Mouse (Mus musculus) CH12.LX (cell line): ENCODE results near the gene Erf. TPM values are rescaled to one million over a fixed set of nuclear protein-coding genes. Genes with fewer than 3 reads are reported as not detected.

ENCODE experiments used
- DNase-seq: peaks from one replicate; pipeline ENCODE4 v3.0.0-alpha.2; 2013; ENCODE audit errors: extremely low read depth
- H3K27ac ChIP-seq: 2 replicates; pipeline ENCODE4 v1.5.1; 2012; ENCODE audit warnings: low read depth, mild to moderate bottlenecking, control low read depth, moderate library complexity; ENCODE audit not compliant: insufficient read depth
- H3K27me3 ChIP-seq: replicated peaks from 2 replicates; pipeline ENCODE3; 2012; ENCODE audit warnings: inconsistent platforms
- H3K36me3 ChIP-seq, 2 experiments: replicated peaks in 1 of 2; 2 replicates each; pipeline versions ENCODE3 to v1.6.1; 2012; ENCODE audit warnings: inconsistent platforms in 1 of 2, low read length in 1 of 2, mild to moderate bottlenecking in 1 of 2, mixed read lengths in 1 of 2, moderate library complexity in 1 of 2; ENCODE audit not compliant: control insufficient read depth in 1 of 2, insufficient read depth in 1 of 2
- H3K4me1 ChIP-seq, 2 experiments: 2 replicates each; pipeline ENCODE4 v1.6.1; 2012; ENCODE audit warnings: inconsistent platforms in 1 of 2, moderate library complexity in 1 of 2; ENCODE audit not compliant: insufficient read depth in 2 of 2, control insufficient read depth in 1 of 2
- H3K4me2 ChIP-seq: 2 replicates; pipeline ENCODE4 v1.6.1; 2012; ENCODE audit warnings: low read depth, mild to moderate bottlenecking, control low read depth; ENCODE audit not compliant: poor library complexity, insufficient read depth, severe bottlenecking
- H3K4me3 ChIP-seq, 3 experiments: fragments of 150-350 bp in 1 of 3; sonication (generic) in 1 of 3; replicated peaks in 1 of 3; 2 replicates each; pipeline versions ENCODE3 to v1.5.1; 2011 to 2012; ENCODE audit warnings: low read depth in 2 of 3, low read length in 2 of 3, mild to moderate bottlenecking in 2 of 3, moderate library complexity in 2 of 3, control low read depth in 1 of 3, improper control_type of control experiment in 1 of 3, inconsistent platforms in 1 of 3, mixed read lengths in 1 of 3; ENCODE audit not compliant: poor library complexity in 1 of 3
- H3K79me2 ChIP-seq: replicated peaks from 2 replicates; pipeline ENCODE4 v1.6.1; 2012; ENCODE audit warnings: mild to moderate bottlenecking, moderate library complexity; ENCODE audit not compliant: control insufficient read depth, poor library complexity, insufficient read depth, severe bottlenecking; ENCODE audit errors: extremely low read depth
- H3K9ac ChIP-seq: 2 replicates; pipeline ENCODE4 v1.6.1; 2012; ENCODE audit warnings: low read depth, mild to moderate bottlenecking, control low read depth, moderate library complexity; ENCODE audit not compliant: insufficient read depth
- H3K9me3 ChIP-seq: replicated peaks from 2 replicates; pipeline ENCODE3; 2012; ENCODE audit warnings: low read length, inconsistent platforms, mixed read lengths
- BHLHE40 ChIP-seq: IDR thresholded peaks from 2 replicates; pipeline ENCODE4 v1.6.1; 2011; ENCODE audit warnings: mild to moderate bottlenecking, low read depth, low read length, improper control_type of control experiment
- CHD1 ChIP-seq: IDR thresholded peaks from 2 replicates; pipeline ENCODE4 v1.6.1; 2012; ENCODE audit warnings: low read depth, low read length, improper control_type of control experiment, inconsistent platforms
- CHD2 ChIP-seq: IDR thresholded peaks from 2 replicates; pipeline ENCODE4 v1.6.1; 2011; ENCODE audit warnings: low read length, improper control_type of control experiment
- E2F4 ChIP-seq: IDR thresholded peaks from 2 replicates; pipeline ENCODE4 v1.6.1; 2011; ENCODE audit warnings: low read depth, low read length, improper control_type of control experiment; ENCODE audit not compliant: insufficient replicate concordance
- ELF1 ChIP-seq: IDR thresholded peaks from 2 replicates; pipeline ENCODE4 v1.6.1; 2014; ENCODE audit warnings: low read depth, mild to moderate bottlenecking, inconsistent platforms, low read length, improper control_type of control experiment
- EP300 ChIP-seq: IDR thresholded peaks from 2 replicates; pipeline ENCODE4 v1.6.1; 2011; ENCODE audit warnings: low read length, improper control_type of control experiment
- IRF4 ChIP-seq: IDR thresholded peaks from 2 replicates; pipeline ENCODE4 v1.6.1; 2014; ENCODE audit warnings: low read depth, mild to moderate bottlenecking, inconsistent platforms, low read length, improper control_type of control experiment
- JUN ChIP-seq: IDR thresholded peaks from 2 replicates; pipeline ENCODE4 v1.6.1; 2011; ENCODE audit warnings: low read depth, mild to moderate bottlenecking, low read length, improper control_type of control experiment, moderate library complexity; ENCODE audit not compliant: insufficient read depth
- JUND ChIP-seq: conservative IDR thresholded peaks from 2 replicates; pipeline ENCODE4 v1.6.1; 2011; ENCODE audit warnings: low read depth, low read length, improper control_type of control experiment
- KAT2A ChIP-seq: IDR thresholded peaks from 2 replicates; pipeline ENCODE4 v1.6.1; 2012; ENCODE audit warnings: low read length, improper control_type of control experiment, inconsistent platforms; ENCODE audit not compliant: insufficient replicate concordance
- MAFK ChIP-seq: IDR thresholded peaks from 2 replicates; pipeline ENCODE4 v1.6.1; 2011; ENCODE audit warnings: low read length, improper control_type of control experiment; ENCODE audit not compliant: insufficient replicate concordance
- MAZ ChIP-seq: IDR thresholded peaks from 2 replicates; pipeline ENCODE4 v1.6.1; 2012; ENCODE audit warnings: low read depth, mild to moderate bottlenecking, inconsistent platforms, low read length, improper control_type of control experiment, moderate library complexity
- MEF2A ChIP-seq: IDR thresholded peaks from 2 replicates; pipeline ENCODE4 v1.6.1; 2014; ENCODE audit warnings: low read depth, mild to moderate bottlenecking, inconsistent platforms, low read length, improper control_type of control experiment, borderline replicate concordance
- MXI1 ChIP-seq: IDR thresholded peaks from 2 replicates; pipeline ENCODE4 v1.6.1; 2011; ENCODE audit warnings: mild to moderate bottlenecking, low read depth, low read length, improper control_type of control experiment
- MYC ChIP-seq: IDR thresholded peaks from 2 replicates; pipeline ENCODE4 v1.6.1; 2011; ENCODE audit warnings: low read depth, mild to moderate bottlenecking, improper control_type of control experiment, low read length
- NELFE ChIP-seq: IDR thresholded peaks from 2 replicates; pipeline ENCODE4 v1.6.1; 2011; ENCODE audit warnings: low read depth, low read length, improper control_type of control experiment
- NRF1 ChIP-seq: IDR thresholded peaks from 2 replicates; pipeline ENCODE4 v1.6.1; 2014; ENCODE audit warnings: low read depth, mild to moderate bottlenecking, inconsistent platforms, low read length, improper control_type of control experiment, moderate library complexity
- PAX5 ChIP-seq: IDR thresholded peaks from 2 replicates; pipeline ENCODE4 v1.6.1; 2012; ENCODE audit warnings: low read length, inconsistent platforms, mixed read lengths
- POLR2A ChIP-seq: IDR thresholded peaks from 2 replicates; pipeline ENCODE4 v1.6.1; 2011; ENCODE audit warnings: low read depth, mild to moderate bottlenecking, improper control_type of control experiment, low read length
- RAD21 ChIP-seq: IDR thresholded peaks from 2 replicates; pipeline ENCODE4 v1.6.1; 2011; ENCODE audit warnings: low read depth, mild to moderate bottlenecking, low read length, improper control_type of control experiment, moderate library complexity
- RCOR1 ChIP-seq: conservative IDR thresholded peaks from 2 replicates; pipeline ENCODE4 v1.6.1; 2012; ENCODE audit warnings: low read depth, mild to moderate bottlenecking, inconsistent platforms, low read length, improper control_type of control experiment
- SIN3A ChIP-seq: IDR thresholded peaks from 2 replicates; pipeline ENCODE4 v1.6.1; 2012; ENCODE audit warnings: low read length, improper control_type of control experiment, inconsistent platforms
- SMC3 ChIP-seq: IDR thresholded peaks from 2 replicates; pipeline ENCODE4 v1.6.1; 2011; ENCODE audit warnings: low read depth, low read length, improper control_type of control experiment
- TBP ChIP-seq: conservative IDR thresholded peaks from 2 replicates; pipeline ENCODE4 v1.6.1; 2011; ENCODE audit warnings: low read depth, low read length, improper control_type of control experiment
- TCF12 ChIP-seq: IDR thresholded peaks from 2 replicates; pipeline ENCODE4 v1.6.1; 2014; ENCODE audit warnings: low read depth, mild to moderate bottlenecking, inconsistent platforms, low read length, improper control_type of control experiment
- UBTF ChIP-seq: IDR thresholded peaks from 2 replicates; pipeline ENCODE4 v1.6.1; 2012; ENCODE audit warnings: low read depth, mild to moderate bottlenecking, inconsistent platforms, low read length, improper control_type of control experiment, moderate library complexity
- ZC3H11A ChIP-seq: IDR thresholded peaks from 2 replicates; pipeline ENCODE4 v1.6.1; 2012; ENCODE audit warnings: low read depth, mild to moderate bottlenecking, inconsistent platforms, low read length, improper control_type of control experiment
- ZKSCAN1 ChIP-seq: IDR thresholded peaks from 2 replicates; pipeline ENCODE4 v1.6.1; 2012; ENCODE audit warnings: low read depth, inconsistent platforms, low read length, improper control_type of control experiment, borderline replicate concordance
- ZMIZ1 ChIP-seq: IDR thresholded peaks from 2 replicates; pipeline ENCODE4 v1.6.1; 2012; ENCODE audit warnings: low read depth, mild to moderate bottlenecking, inconsistent platforms, low read length, improper control_type of control experiment
- dilution Hi-C: fragments of 300-500 bp; cut with MboI; formaldehyde crosslinking; loops from 2 replicates; pipeline ENCODE4 v1.14.3; 2020; ENCODE audit warnings: low sequenced_read_pairs; ENCODE audit not compliant: extremely low pct_unique_long_range_greater_than_20kb, extremely low pct_ligation_motif_present
- in situ Hi-C: fragments of 300-500 bp; cut with MboI; formaldehyde crosslinking; loops from 3 replicates; pipeline ENCODE4 v1.14.3; 2019; ENCODE audit warnings: low sequenced_read_pairs, low pct_ligation_motif_present, low pct_unique_long_range_greater_than_20kb, mixed read lengths
- polyA plus RNA-seq: library from polyadenylated mRNA; unstranded; fragments of >175 nt; gene quantifications from 2 replicates; pipeline ENCODE4 v1.2.1, GENCODE M21; 2012; ENCODE audit warnings: low read depth; ENCODE audit not compliant: insufficient read length
- total RNA-seq, 2 experiments: library from RNA; depleted of rRNA; stranded (reverse); fragments of 300-350 nt in 1 of 2; fragments of >200 nt in 1 of 2; gene quantifications; 2 replicates each; pipeline ENCODE4 v1.2.3; 2012 to 2014

The Erf gene
- total and polyA plus RNA-seq, 3 experiments, result 6.1 to 15.4 (median 13.2) TPM

DNA sequence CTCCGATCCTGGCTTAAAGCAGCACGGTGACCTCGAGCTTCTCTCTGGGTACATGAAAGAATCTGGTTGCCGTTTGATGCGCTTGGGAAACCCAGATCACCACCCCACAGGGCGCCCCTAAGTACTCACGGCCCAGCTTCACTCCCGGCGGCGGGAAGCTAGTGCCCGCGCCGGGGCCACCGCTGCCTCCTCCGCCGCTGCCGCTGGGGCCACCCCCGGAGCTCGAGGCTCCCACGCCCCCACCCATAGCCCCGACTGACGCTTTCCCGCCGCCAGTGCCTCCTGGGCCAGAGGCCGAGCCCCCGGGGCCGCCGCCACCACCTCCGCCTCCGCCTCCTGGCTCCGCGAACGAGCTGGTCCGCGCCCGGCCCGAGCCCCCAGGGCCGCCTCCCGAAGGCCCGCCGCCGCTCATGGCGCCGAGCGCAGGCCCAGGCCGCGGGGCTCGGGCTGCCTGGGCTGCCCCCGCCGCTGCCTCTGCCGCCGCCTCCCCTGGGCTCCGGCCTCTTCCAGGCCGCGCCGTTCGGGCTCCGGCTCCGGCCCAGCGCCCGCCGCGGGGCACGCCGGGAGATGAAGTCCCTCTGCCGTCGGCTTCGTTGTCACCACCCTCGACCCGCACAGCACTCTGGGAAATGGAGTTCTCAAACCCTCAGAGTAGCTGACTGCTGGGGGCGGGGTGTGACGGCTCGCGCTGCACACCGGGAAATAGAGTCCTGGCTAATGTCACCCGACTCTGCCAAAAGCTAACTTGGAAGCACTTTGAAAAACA lies 13.1 kb downstream of the Erf start, which contains the start of gene Gsk3a:
TSS of gene Gsk3a (minus strand) at position 603 of the 766 bp plus-strand sequence.
- no peaks in the 10 kb centered on the region for H3K9me3 ChIP-seq
- in situ Hi-C loops (no loop called here), dilution Hi-C loops (no loop called here)
- H3K4me3 ChIP-seq, result peak within 1 kb of the TSS; percentile 79 to 95 (median 88)
- peaks cover 28 to 43% of the 10 kb centered on the region in 2 experiments for H3K36me3 ChIP-seq
- no peaks in the 10 kb centered on the region for H3K27me3 ChIP-seq
- peak; percentile 71 for TF ChIP-seq NELFE
- no peak for TF ChIP-seq EP300
- TF ChIP-seq JUND, result no peak
- no peak for TF ChIP-seq CHD2
- TF ChIP-seq IRF4, result no peak
- TF ChIP-seq E2F4, result no peak
- peak; percentile 65; the same call in 1 of the 2 replicates for TF ChIP-seq MXI1
- no peak for TF ChIP-seq PAX5
- TF ChIP-seq SIN3A, result peak; percentile 29
- peak; percentile 77 for TF ChIP-seq POLR2A
- TF ChIP-seq UBTF, result no peak; the same call in 1 of the 2 replicates
- no peak for TF ChIP-seq TBP
- no peak for TF ChIP-seq JUN
- no peak for TF ChIP-seq MAZ
- TF ChIP-seq NRF1, result 0 out of 2 replicates have a peak, but pooled peaks have one; percentile 13
- peak; percentile 3; the same call in 1 of the 2 replicates for TF ChIP-seq SMC3
- no peak for TF ChIP-seq RAD21
- TF ChIP-seq ZC3H11A, result no peak
- no peak for TF ChIP-seq MAFK
- no peak for TF ChIP-seq CHD1
- TF ChIP-seq KAT2A, result peak; percentile 92
- peak; percentile 49; the same call in 1 of the 2 replicates for TF ChIP-seq MEF2A
- TF ChIP-seq MYC, result 0 out of 2 replicates have a peak, but pooled peaks have one; percentile 7
- TF ChIP-seq TCF12, result peak; percentile 66
- TF ChIP-seq ZMIZ1, result peak; percentile 55; the same call in 1 of the 2 replicates
- no peak for TF ChIP-seq ELF1
- TF ChIP-seq BHLHE40, result no peak
- no peak for TF ChIP-seq ZKSCAN1
- TF ChIP-seq RCOR1, result no peak
- TF ChIP-seq, all 38 proteins: peak for 11
- peak within 1 kb of the TSS; percentile 78 for H3K27ac ChIP-seq
- peak; percentile 95 for DNase-seq
- peak within 1 kb of the TSS; percentile 94 for H3K4me2 ChIP-seq
- H3K9ac ChIP-seq, result peak within 1 kb of the TSS; percentile 99
- H3K4me1 ChIP-seq, result peaks cover 6 to 37% of the 10 kb centered on the region in 2 experiments
- H3K79me2 ChIP-seq, result peaks cover 37% of the 10 kb centered on the region
